Comparison of ENCODE assay signal across 23 mouse cellular contexts in genomic region chr6:135972481-135972880, GRCm38 (mm10).
DNase-seq lines count a peak whose midpoint lies in the region; ATAC-seq and TF ChIP-seq lines count a peak whose summit lies in the region.
"Had no signal": no experiment of that assay in that cellular context is flagged by ENCODE, and none has a peak within 500 bp of the region (broad histone marks: within the 10 kb centered on the region; RNA-seq: fewer than 3 reads in every experiment).

No protein-coding gene starts in this region.

- WGBS in embryonic facial prominence, embryonic 14.5 days, result 46% methylated on average over 9 of the region's 9 CpGs
- 69% methylated on average over 9 of the region's 9 CpGs for WGBS in embryonic facial prominence, embryonic 10.5 days

- no peak overlapping the region for H3K9ac ChIP-seq in embryonic facial prominence, embryonic 14.5 days (ENCODE audit: low read depth, low read length)
- H3K9ac ChIP-seq: embryonic facial prominence, embryonic 12.5 days; forebrain, embryonic 12.5 days; forebrain, embryonic 15.5 days; hindbrain, embryonic 14.5 days had no signal

- TF ChIP-seq POLR2A in brain, embryonic 14.5 days (IDR thresholded peaks at IDR 0.05; ENCODE audit: borderline replicate concordance, extremely low read depth, insufficient read depth, insufficient read length, poor library complexity, severe bottlenecking), result no peak

- peak; percentile 79 to 85 for DNase-seq in cerebellum, postnatal 10 days
- DNase-seq in cerebellum, adult 8-10 months, result no peak
- DNase-seq in embryonic facial prominence, embryonic 14.5 days (ENCODE audit: low spot score), result peak; percentile 28
- no peak for DNase-seq in embryonic facial prominence, embryonic 10.5 days (ENCODE audit: low spot score)
- DNase-seq in layer of hippocampus, adult 2 months (ENCODE audit: low spot score in 2 of 2), result no peak
- no peak for DNase-seq in layer of hippocampus, postnatal 36 days
- peak; percentile 43 for DNase-seq in brain, embryonic 14.5 days (ENCODE audit: low read depth)
- DNase-seq in gastrocnemius, postnatal 36 days, result no peak
- DNase-seq: adrenal gland, adult 2 months; adrenal gland, postnatal 14 days; cerebellum, adult 9-11 months; gastrocnemius, postnatal 25 days; heart, postnatal 36 days; kidney, adult 2 months had no signal

- H3K36me3 ChIP-seq in embryonic facial prominence, embryonic 14.5 days (ENCODE audit: control insufficient read depth, insufficient read depth, low read length), result no peaks in the 10 kb centered on the region
- H3K36me3 ChIP-seq in embryonic facial prominence, embryonic 10.5 days (replicated peaks), result no peaks in the 10 kb centered on the region
- H3K36me3 ChIP-seq: embryonic facial prominence, embryonic 12.5 days; forebrain, embryonic 12.5 days; forebrain, embryonic 15.5 days; hindbrain, embryonic 10.5 days had no signal

- H3K4me2 ChIP-seq in embryonic facial prominence, embryonic 14.5 days (ENCODE audit: low read depth, low read length), result no peak overlapping the region
- H3K4me2 ChIP-seq: embryonic facial prominence, embryonic 12.5 days; forebrain, embryonic 12.5 days; forebrain, embryonic 15.5 days; heart, embryonic 11.5 days; hindbrain, embryonic 14.5 days had no signal

- intact Hi-C loops in gastrocnemius, postnatal 36 days (cut with DNase I), result no loop called here

- ATAC-seq in embryonic facial prominence, embryonic 14.5 days (ENCODE audit: low read depth), result no peak; the same call in 1 of the 2 replicates
- ATAC-seq: CD4-positive, CD25-positive, alpha-beta regulatory T cell, adult 4 months; forebrain, embryonic 15.5 days; intestine, postnatal 0 days had no signal

- H3K4me3 ChIP-seq in embryonic facial prominence, embryonic 14.5 days (ENCODE audit: low read depth, low read length), result no peak overlapping the region
- no peak overlapping the region for H3K4me3 ChIP-seq in embryonic facial prominence, embryonic 10.5 days
- H3K4me3 ChIP-seq in layer of hippocampus, adult 2 months, result no peak overlapping the region
- H3K4me3 ChIP-seq: embryonic facial prominence, embryonic 12.5 days; erythroblast, embryonic 14.5 days; forebrain, embryonic 12.5 days; forebrain, embryonic 15.5 days; hindbrain, embryonic 10.5 days had no signal

- no peaks in the 10 kb centered on the region for H3K27me3 ChIP-seq in embryonic facial prominence, embryonic 14.5 days (replicated peaks; ENCODE audit: control insufficient read depth, insufficient read depth, low read length)
- H3K27me3 ChIP-seq in embryonic facial prominence, embryonic 10.5 days (replicated peaks; ENCODE audit: low read depth, poor library complexity, severe bottlenecking), result no peaks in the 10 kb centered on the region
- H3K27me3 ChIP-seq: embryonic facial prominence, embryonic 12.5 days; forebrain, embryonic 12.5 days; forebrain, embryonic 15.5 days had no signal

- H3K27ac ChIP-seq in embryonic facial prominence, embryonic 14.5 days (replicated peaks; ENCODE audit: low read depth, low read length), result no peak overlapping the region
- H3K27ac ChIP-seq in embryonic facial prominence, embryonic 10.5 days (replicated peaks), result no peak overlapping the region
- H3K27ac ChIP-seq in layer of hippocampus, adult 2 months, result peak overlapping the region; percentile 28; the same call in 1 of the 2 replicates
- H3K27ac ChIP-seq: embryonic facial prominence, embryonic 12.5 days; forebrain, embryonic 12.5 days; forebrain, embryonic 15.5 days; hindbrain, embryonic 10.5 days; hindbrain, embryonic 14.5 days had no signal

- H3K9me3 ChIP-seq in embryonic facial prominence, embryonic 14.5 days (ENCODE audit: control insufficient read depth, low read length), result no peaks in the 10 kb centered on the region
- H3K9me3 ChIP-seq in embryonic facial prominence, embryonic 10.5 days, result no peaks in the 10 kb centered on the region
- H3K9me3 ChIP-seq: embryonic facial prominence, embryonic 12.5 days; forebrain, embryonic 12.5 days; forebrain, embryonic 15.5 days; hindbrain, embryonic 10.5 days had no signal

- TF ChIP-seq CTCF in layer of hippocampus, adult 2 months (conservative IDR thresholded peaks at IDR 0.05), result no peak
- no peak for TF ChIP-seq CTCF in brain, embryonic 14.5 days (IDR thresholded peaks at IDR 0.05; ENCODE audit: borderline replicate concordance, extremely low read depth, insufficient read depth, insufficient read length)

- H3K4me1 ChIP-seq in embryonic facial prominence, embryonic 14.5 days (ENCODE audit: control insufficient read depth, insufficient read depth, low read length), result no peaks in the 10 kb centered on the region
- peaks cover 17% of the 10 kb centered on the region for H3K4me1 ChIP-seq in embryonic facial prominence, embryonic 10.5 days

Comparison
In these comparisons a context has a peak if more than half of its experiments do, and no peak if none do; other contexts are left out.
1. DNase-seq: peak in cerebellum, postnatal 10 days (2 of 2), embryonic facial prominence, embryonic 14.5 days (single experiment) and brain, embryonic 14.5 days (single experiment); none in cerebellum, adult 8-10 months (single experiment), embryonic facial prominence, embryonic 10.5 days (single experiment), layer of hippocampus, adult 2 months (0 of 2), layer of hippocampus, postnatal 36 days (0 of 2) and gastrocnemius, postnatal 36 days (0 of 2).